Mouse (Mus musculus) MEL (cell line): ENCODE measurements around the gene Gm42688. TPM values are rescaled to one million over a fixed set of nuclear protein-coding genes. Genes with fewer than 3 reads are reported as not detected.

Experiments used
- DNase-seq: peaks from one replicate; pipeline ENCODE4 v3.0.0; 2011; ENCODE audit warnings: low read depth, low spot score
- H3K27ac ChIP-seq: 2 replicates; pipeline ENCODE4 v1.5.1; 2012; ENCODE audit warnings: low read depth, mild to moderate bottlenecking, control low read depth, low read length, moderate library complexity; ENCODE audit not compliant: control insufficient read depth
- H3K27me3 ChIP-seq, 2 experiments: fragments of 150-350 bp in 1 of 2; sonication (generic) in 1 of 2; 2 replicates each; pipeline ENCODE4 v1.6.1; 2012; ENCODE audit warnings: low read length in 2 of 2, mild to moderate bottlenecking in 2 of 2, improper control_type of control experiment in 1 of 2, moderate library complexity in 1 of 2; ENCODE audit not compliant: insufficient read depth in 2 of 2, control insufficient read depth in 1 of 2
- H3K36me3 ChIP-seq, 2 experiments: 2 replicates each; pipeline ENCODE4 v1.6.1; 2012 to 2014; ENCODE audit warnings: low read length in 2 of 2, improper control_type of control experiment in 1 of 2, inconsistent platforms in 1 of 2, mild to moderate bottlenecking in 1 of 2; ENCODE audit not compliant: insufficient read depth in 2 of 2, control insufficient read depth in 1 of 2
- H3K4me1 ChIP-seq, 2 experiments: fragments of 150-350 bp in 1 of 2; sonication (generic) in 1 of 2; 2 replicates each; pipeline ENCODE4 v1.6.1; 2012; ENCODE audit warnings: low read length in 2 of 2, improper control_type of control experiment in 1 of 2, mild to moderate bottlenecking in 1 of 2; ENCODE audit not compliant: insufficient read depth in 2 of 2, control insufficient read depth in 1 of 2
- H3K4me3 ChIP-seq, 2 experiments: fragments of 150-350 bp in 1 of 2; sonication (generic) in 1 of 2; 2 replicates each; pipeline ENCODE4 v1.5.1; 2012; ENCODE audit warnings: low read depth in 2 of 2, low read length in 2 of 2, mild to moderate bottlenecking in 2 of 2, moderate library complexity in 2 of 2, control low read depth in 1 of 2, improper control_type of control experiment in 1 of 2; ENCODE audit not compliant: control insufficient read depth in 1 of 2, insufficient read depth in 1 of 2
- H3K79me2 ChIP-seq: 2 replicates; pipeline ENCODE4 v1.6.1; 2012; ENCODE audit warnings: mild to moderate bottlenecking, low read length, moderate library complexity; ENCODE audit not compliant: control insufficient read depth, poor library complexity, insufficient read depth
- H3K9ac ChIP-seq: 2 replicates; pipeline ENCODE4 v1.6.1; 2012; ENCODE audit warnings: low read depth, mild to moderate bottlenecking, control low read depth, low read length, moderate library complexity; ENCODE audit not compliant: control insufficient read depth, poor library complexity, severe bottlenecking
- H3K9me3 ChIP-seq: fragments of 150-350 bp; sonication (generic); replicated peaks from 2 replicates; pipeline ENCODE4 v1.6.1; 2012; ENCODE audit warnings: mild to moderate bottlenecking, low read length, improper control_type of control experiment, moderate library complexity; ENCODE audit not compliant: insufficient read depth
- BHLHE40 ChIP-seq: IDR thresholded peaks from 2 replicates; pipeline ENCODE4 v1.6.1; 2012; ENCODE audit warnings: low read depth, mild to moderate bottlenecking, inconsistent platforms, low read length, improper control_type of control experiment, borderline replicate concordance
- CHD1 ChIP-seq: IDR thresholded peaks from 2 replicates; pipeline ENCODE4 v1.6.1; 2012; ENCODE audit warnings: low read depth, mild to moderate bottlenecking, inconsistent platforms, low read length, improper control_type of control experiment
- E2F4 ChIP-seq: IDR thresholded peaks from 2 replicates; pipeline ENCODE4 v1.6.1; 2011; ENCODE audit warnings: low read depth, low read length, improper control_type of control experiment, borderline replicate concordance
- ELF1 ChIP-seq: IDR thresholded peaks from 2 replicates; pipeline ENCODE4 v1.6.1; 2014; ENCODE audit warnings: low read depth, mild to moderate bottlenecking, inconsistent platforms, low read length, improper control_type of control experiment, moderate library complexity
- EP300 ChIP-seq, 2 experiments: IDR thresholded peaks; 2 replicates each; pipeline ENCODE4 v1.6.1; 2011; ENCODE audit warnings: improper control_type of control experiment in 2 of 2, low read length in 2 of 2, low read depth in 1 of 2, mild to moderate bottlenecking in 1 of 2
- ETS1 ChIP-seq: IDR thresholded peaks from 2 replicates; pipeline ENCODE4 v1.6.1; 2012; ENCODE audit warnings: low read depth, mild to moderate bottlenecking, inconsistent platforms, low read length, improper control_type of control experiment, moderate library complexity
- GATA1 ChIP-seq: IDR thresholded peaks from 2 replicates; pipeline ENCODE4 v1.6.1; 2011; ENCODE audit warnings: low read depth, low read length, improper control_type of control experiment
- MEF2A ChIP-seq: IDR thresholded peaks from 2 replicates; pipeline ENCODE4 v1.6.1; 2014; ENCODE audit warnings: low read depth, mild to moderate bottlenecking, inconsistent platforms, low read length, improper control_type of control experiment; ENCODE audit not compliant: poor library complexity, insufficient replicate concordance, severe bottlenecking; ENCODE audit errors: extremely low read depth
- MXI1 ChIP-seq: IDR thresholded peaks from 2 replicates; pipeline ENCODE4 v1.6.1; 2011; ENCODE audit warnings: mild to moderate bottlenecking, low read depth, low read length, improper control_type of control experiment
- MYB ChIP-seq: IDR thresholded peaks from 2 replicates; pipeline ENCODE4 v1.6.1; 2011; ENCODE audit warnings: mild to moderate bottlenecking, low read depth, low read length, improper control_type of control experiment
- MYC ChIP-seq: IDR thresholded peaks from 2 replicates; pipeline ENCODE4 v1.6.1; 2011; ENCODE audit warnings: low read depth, mild to moderate bottlenecking, low read length, improper control_type of control experiment, moderate library complexity
- NRF1 ChIP-seq: IDR thresholded peaks from 2 replicates; pipeline ENCODE4 v1.6.1; 2014; ENCODE audit warnings: low read depth, mild to moderate bottlenecking, inconsistent platforms, low read length, improper control_type of control experiment, moderate library complexity; ENCODE audit not compliant: poor library complexity, insufficient read depth, severe bottlenecking
- POLR2AphosphoS2 ChIP-seq: IDR thresholded peaks from 2 replicates; pipeline ENCODE4 v1.6.1; 2011; ENCODE audit warnings: low read length, improper control_type of control experiment
- POLR2AphosphoS5 ChIP-seq: IDR thresholded peaks from 2 replicates; pipeline ENCODE4 v1.6.1; 2012; ENCODE audit warnings: low read depth, borderline replicate concordance, mild to moderate bottlenecking, inconsistent platforms, low read length, moderate library complexity, mixed read lengths
- RCOR1 ChIP-seq: IDR thresholded peaks from 2 replicates; pipeline ENCODE4 v1.6.1; 2012; ENCODE audit warnings: low read depth, mild to moderate bottlenecking, inconsistent platforms, low read length, improper control_type of control experiment
- SIN3A ChIP-seq: IDR thresholded peaks from 2 replicates; pipeline ENCODE4 v1.6.1; 2012; ENCODE audit warnings: low read length, improper control_type of control experiment, inconsistent platforms
- TCF12 ChIP-seq: IDR thresholded peaks from 2 replicates; pipeline ENCODE4 v1.6.1; 2014; ENCODE audit warnings: low read depth, mild to moderate bottlenecking, inconsistent platforms, low read length, improper control_type of control experiment, moderate library complexity
- UBTF ChIP-seq: IDR thresholded peaks from 2 replicates; pipeline ENCODE4 v1.6.1; 2012; ENCODE audit warnings: low read depth, mild to moderate bottlenecking, inconsistent platforms, low read length, improper control_type of control experiment, moderate library complexity, borderline replicate concordance; ENCODE audit not compliant: insufficient read depth
- USF1 ChIP-seq: IDR thresholded peaks from 2 replicates; pipeline ENCODE4 v1.6.1; 2014; ENCODE audit warnings: low read depth, mild to moderate bottlenecking, inconsistent platforms, low read length, improper control_type of control experiment, moderate library complexity
- USF2 ChIP-seq, 2 experiments: IDR thresholded peaks; 2 replicates each; pipeline ENCODE4 v1.6.1; 2011 to 2012; ENCODE audit warnings: improper control_type of control experiment in 2 of 2, low read length in 2 of 2, borderline replicate concordance in 1 of 2, inconsistent platforms in 1 of 2, low read depth in 1 of 2, mild to moderate bottlenecking in 1 of 2; ENCODE audit not compliant: insufficient read depth in 1 of 2
- ZC3H11A ChIP-seq: IDR thresholded peaks from 2 replicates; pipeline ENCODE4 v1.6.1; 2012; ENCODE audit warnings: low read depth, mild to moderate bottlenecking, inconsistent platforms, low read length, improper control_type of control experiment
- ZMIZ1 ChIP-seq: IDR thresholded peaks from 2 replicates; pipeline ENCODE4 v1.6.1; 2012; ENCODE audit warnings: low read depth, mild to moderate bottlenecking, inconsistent platforms, low read length, improper control_type of control experiment, moderate library complexity
- polyA plus RNA-seq, 2 experiments: library from polyadenylated mRNA; stranded (reverse) in 1 of 2; unstranded in 1 of 2; fragments of >175 nt in 1 of 2; fragments of >200 nt in 1 of 2; gene quantifications; 2 replicates each; pipeline versions ENCODE4 v1.2.1 to v1.2.4; 2012; ENCODE audit warnings: low replicate concordance in 2 of 2, low read depth in 1 of 2; ENCODE audit not compliant: insufficient read length in 2 of 2, insufficient read depth in 1 of 2, missing spikeins in 1 of 2
- total RNA-seq: library from RNA; depleted of rRNA; stranded (reverse); fragments of 300-350 nt; gene quantifications from 2 replicates; pipeline ENCODE4 v1.2.3, GENCODE M21; 2012

The Gm42688 gene
- total and polyA plus RNA-seq, 3 experiments = 2.5 to 4.8 TPM; not detected in 1

DNA sequence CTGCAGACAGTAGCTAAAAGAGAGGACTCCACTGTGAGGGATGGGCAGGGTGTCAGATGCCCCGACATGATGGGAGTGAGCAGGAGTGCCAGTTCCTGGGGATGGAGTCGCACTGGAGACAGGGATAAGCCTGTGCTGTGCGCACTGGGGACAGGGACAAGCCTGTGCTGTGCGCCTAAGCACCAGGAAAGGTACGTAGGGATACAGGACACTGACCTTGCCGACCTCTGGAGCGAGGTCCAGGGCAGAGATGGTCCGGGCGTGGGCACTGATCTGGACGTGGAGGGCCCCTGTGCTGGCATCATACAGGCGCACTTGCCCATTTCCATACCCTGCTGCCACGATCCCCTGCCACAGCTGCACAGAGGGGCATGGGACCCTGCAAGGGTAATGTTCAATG, 51.6 kb downstream of the Gm42688 start:
- no peak overlapping the region for H3K27ac ChIP-seq
- peaks cover 2 to 10% of the 10 kb centered on the region in 2 experiments; a peak in 2 of 4 replicates for H3K4me1 ChIP-seq
- no peak for DNase-seq
- H3K4me3 ChIP-seq = no peak overlapping the region
- H3K79me2 ChIP-seq = no peaks in the 10 kb centered on the region
- no peak for TF ChIP-seq ZMIZ1
- TF ChIP-seq USF2 (IDR thresholded peaks at IDR 0.05; ENCODE audit: borderline replicate concordance in 1 of 2, insufficient read depth in 1 of 2, low read depth in 1 of 2, low read length in 2 of 2) = no peak
- no peak for TF ChIP-seq SIN3A
- TF ChIP-seq ZC3H11A = no peak
- TF ChIP-seq BHLHE40 = no peak
- TF ChIP-seq NRF1 = no peak
- no peak for TF ChIP-seq CHD1
- TF ChIP-seq RCOR1 = no peak
- TF ChIP-seq GATA1 = no peak
- TF ChIP-seq POLR2AphosphoS2 = no peak
- no peak for TF ChIP-seq ETS1
- H3K36me3 ChIP-seq = no peaks in the 10 kb centered on the region
- H3K9ac ChIP-seq = no peak overlapping the region
- H3K9me3 ChIP-seq = no peaks in the 10 kb centered on the region
- H3K27me3 ChIP-seq = no peaks in the 10 kb centered on the region

- no peak overlapping the region for H3K27ac ChIP-seq
- no peak overlapping the region for H3K9ac ChIP-seq
- H3K36me3 ChIP-seq = no peaks in the 10 kb centered on the region
- TF ChIP-seq TCF12 (no peak), MYB (no peak), MEF2A (no peak), E2F4 (no peak), MXI1 (no peak), MYC (no peak), USF1 (no peak), ZC3H11A (no peak), GATA1 (no peak), EP300 (IDR thresholded peaks at IDR 0.05; ENCODE audit: low read depth in 1 of 2, low read length in 2 of 2) (no peak), POLR2AphosphoS5 (no peak), UBTF (no peak), ELF1 (no peak)
- no peak overlapping the region for H3K4me3 ChIP-seq
- no peaks in the 10 kb centered on the region for H3K79me2 ChIP-seq
- H3K9me3 ChIP-seq = no peaks in the 10 kb centered on the region
- no peak for DNase-seq
- H3K27me3 ChIP-seq = no peaks in the 10 kb centered on the region
- H3K4me1 ChIP-seq = peaks cover 2 to 10% of the 10 kb centered on the region in 2 experiments; a peak in 2 of 4 replicates
These were observed 52.1 kb downstream of the Gm42688 start for GRCm38 (mm10) chr6:83153485-83153884.
